Mouse (Mus musculus): ENCODE results near the gene Rpl36a. TPM values are rescaled to one million over a fixed set of nuclear protein-coding genes. Genes with fewer than 3 reads are reported as not detected.

Rpl36a gene
- polyA plus RNA-seq, 1 experiment from 2014 or later, result 221 TPM

Other genes with a start within 250 kb of the Rpl36a start
- 20.7 and 24.2 TPM in 2 replicates for gene Drp2, start 181.1 kb upstream of the Rpl36a start, polyA plus RNA-seq (2014; fragmentation: Nextera tagmentation; extraction: Ambion mirVana)
- gene Taf7l, start 109.2 kb upstream of the Rpl36a start, polyA plus RNA-seq (2014; fragmentation: Nextera tagmentation; extraction: Ambion mirVana), result 0.37 TPM in 1 of 2 replicates, not detected in the other
- gene Timm8a1, start 43.8 kb upstream of the Rpl36a start, polyA plus RNA-seq (2014; fragmentation: Nextera tagmentation; extraction: Ambion mirVana), result 48.5 and 50.1 TPM in 2 replicates
- gene Btk, start 2.1 kb upstream of the Rpl36a start, polyA plus RNA-seq (2014; fragmentation: Nextera tagmentation; extraction: Ambion mirVana), result 0.29 TPM in 1 of 2 replicates, not detected in the other
- 2.4 and 4.1 TPM in 2 replicates for gene Gla, start 15.5 kb downstream of the Rpl36a start, polyA plus RNA-seq (2014; fragmentation: Nextera tagmentation; extraction: Ambion mirVana)
- 90.2 and 102 TPM in 2 replicates for gene Hnrnph2, start 15.5 kb downstream of the Rpl36a start, polyA plus RNA-seq (2014; fragmentation: Nextera tagmentation; extraction: Ambion mirVana)
- 5.4 and 5.7 TPM in 2 replicates for gene Armcx4, start 100.9 kb downstream of the Rpl36a start, polyA plus RNA-seq (2014; fragmentation: Nextera tagmentation; extraction: Ambion mirVana)
- 71.9 and 81.9 TPM in 2 replicates for gene Armcx1, start 132.3 kb downstream of the Rpl36a start, polyA plus RNA-seq (2014; fragmentation: Nextera tagmentation; extraction: Ambion mirVana)
- 38.5 and 40.4 TPM in 2 replicates for gene Armcx6, start 165.8 kb downstream of the Rpl36a start, polyA plus RNA-seq (2014; fragmentation: Nextera tagmentation; extraction: Ambion mirVana)
- 84.8 and 102 TPM in 2 replicates for gene Armcx3, start 170.9 kb downstream of the Rpl36a start, polyA plus RNA-seq (2014; fragmentation: Nextera tagmentation; extraction: Ambion mirVana)
- gene Armcx2, start 223.6 kb downstream of the Rpl36a start, polyA plus RNA-seq (2014; fragmentation: Nextera tagmentation; extraction: Ambion mirVana), result 73.0 and 75.3 TPM in 2 replicates

All from hindbrain, embryonic 14.5 days (tissue).